Mouse (Mus musculus) adrenal gland, adult 18-20 months (tissue): ENCODE measurements around the gene Tbc1d20. TPM values are rescaled to one million over a fixed set of nuclear protein-coding genes. Genes with fewer than 3 reads are reported as not detected.
A peak's percentile ranks its signal among the peaks of the same experiment; 100 is the strongest.
"Not testable (repeated sequence)": the region's sequence is repeated elsewhere in the genome, so short reads cannot be mapped to it uniquely, and the experiment has no call there.

Experiments used
- DNase-seq, 2 experiments: peaks; one replicate each; pipeline ENCODE4 v3.0.0; 2021 to 2022; ENCODE audit warnings: low spot score in 2 of 2
- total RNA-seq, 2 experiments: library from RNA; stranded (reverse); gene quantifications; 1 replicate in 1 of 2; 2 replicates in 1 of 2; pipeline ENCODE4 v1.2.3; 2021

Gene Tbc1d20
- total RNA-seq, 2 experiments from 2014 or later: 144 to 147 TPM

DNA sequence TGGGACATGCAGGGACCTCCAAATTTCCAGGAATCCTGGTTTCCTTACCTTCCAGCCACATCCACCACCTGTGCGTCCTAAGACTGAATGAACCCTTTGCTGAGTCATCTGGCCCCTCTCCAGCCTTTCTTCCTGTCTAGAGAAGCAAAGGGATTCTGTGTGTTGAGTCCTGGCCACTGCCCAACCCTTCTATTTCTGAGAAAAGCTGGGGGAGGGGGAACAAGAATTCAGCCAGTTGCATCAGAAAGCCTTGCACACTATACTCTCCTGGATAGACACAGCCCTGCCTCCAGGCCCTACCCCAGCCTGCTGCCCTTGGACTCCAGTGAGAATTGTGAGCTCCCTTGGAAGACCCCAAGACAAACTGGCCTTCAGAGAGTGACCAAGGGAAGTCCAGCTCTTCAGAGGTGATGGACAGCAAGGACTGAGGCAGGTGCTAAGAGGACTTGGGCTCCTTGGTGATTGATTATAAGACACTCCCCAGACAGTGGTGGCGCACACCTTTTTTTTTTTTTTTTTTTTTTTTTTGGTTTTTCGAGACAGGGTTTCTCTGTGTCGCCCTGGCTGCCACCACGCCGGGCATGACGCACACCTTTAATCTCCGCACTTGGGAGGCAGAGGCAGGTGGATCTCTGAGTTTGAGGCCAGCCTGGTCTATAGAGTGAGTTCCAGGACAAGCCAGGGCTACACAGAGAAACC, 56.4 kb downstream of the Tbc1d20 start:
- peak in 1 of 2 experiments; percentile 49 for DNase-seq

DNA sequence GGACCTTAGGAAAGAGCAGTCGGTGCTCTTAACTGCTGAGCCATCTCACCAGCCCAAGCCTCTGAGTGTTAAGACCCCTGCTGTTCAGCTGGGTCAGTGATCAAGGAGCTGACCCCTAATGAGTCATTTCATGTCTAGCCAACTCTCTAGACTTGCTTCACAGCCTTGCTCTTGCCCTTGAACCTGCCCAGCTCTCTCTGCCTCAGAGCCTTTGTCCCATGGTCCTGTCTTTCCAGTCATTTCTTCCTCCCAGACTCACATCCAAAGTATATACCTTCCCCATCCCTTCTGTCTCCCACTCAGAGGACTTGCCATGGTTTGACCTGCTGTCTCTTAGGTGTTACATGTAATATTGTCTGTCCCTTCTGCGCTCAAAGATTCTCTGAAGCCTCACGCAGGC, 63.6 kb downstream of the Tbc1d20 start:
- no peak for DNase-seq

DNA sequence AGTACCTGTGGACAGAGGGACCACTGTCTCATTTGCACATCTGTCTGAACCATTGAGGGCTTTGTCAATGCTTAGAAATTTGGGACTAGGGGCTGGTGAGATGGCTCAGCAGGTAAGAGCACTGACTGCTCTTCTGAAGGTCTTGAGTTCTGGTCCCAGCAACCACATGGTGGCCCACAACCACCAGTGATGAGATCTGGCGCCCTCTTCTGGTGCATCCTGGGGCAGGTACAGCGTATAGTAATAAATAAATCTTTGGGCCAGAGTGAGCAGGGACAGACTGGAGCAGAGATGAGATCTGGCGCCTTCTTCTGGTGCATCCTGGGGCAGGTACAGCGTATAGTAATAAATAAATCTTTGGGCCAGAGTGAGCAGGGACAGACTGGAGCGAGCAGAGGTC, 65.3 kb downstream of the Tbc1d20 start:
- DNase-seq: not testable (repeated sequence)

DNA sequence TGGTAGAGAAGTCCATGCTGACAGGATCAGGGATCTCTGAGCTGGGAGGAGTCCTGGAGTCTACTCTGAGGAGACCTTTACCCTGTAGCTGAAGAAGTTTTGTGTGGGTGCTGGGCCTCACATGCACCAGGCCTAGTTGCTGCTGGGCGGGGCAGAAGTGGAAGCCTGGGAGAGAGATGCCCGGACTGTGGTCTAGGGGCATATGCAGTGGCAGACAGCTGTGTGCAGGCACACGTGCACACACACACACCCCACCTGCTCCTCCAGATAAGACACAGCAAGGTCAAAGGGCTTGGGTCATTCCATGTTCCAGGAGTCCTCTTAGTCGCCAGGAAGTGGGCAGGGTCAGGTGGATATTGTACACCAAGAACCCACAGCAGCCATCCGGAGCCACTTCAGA, 66.0 kb downstream of the Tbc1d20 start:
- DNase-seq: no peak

DNA sequence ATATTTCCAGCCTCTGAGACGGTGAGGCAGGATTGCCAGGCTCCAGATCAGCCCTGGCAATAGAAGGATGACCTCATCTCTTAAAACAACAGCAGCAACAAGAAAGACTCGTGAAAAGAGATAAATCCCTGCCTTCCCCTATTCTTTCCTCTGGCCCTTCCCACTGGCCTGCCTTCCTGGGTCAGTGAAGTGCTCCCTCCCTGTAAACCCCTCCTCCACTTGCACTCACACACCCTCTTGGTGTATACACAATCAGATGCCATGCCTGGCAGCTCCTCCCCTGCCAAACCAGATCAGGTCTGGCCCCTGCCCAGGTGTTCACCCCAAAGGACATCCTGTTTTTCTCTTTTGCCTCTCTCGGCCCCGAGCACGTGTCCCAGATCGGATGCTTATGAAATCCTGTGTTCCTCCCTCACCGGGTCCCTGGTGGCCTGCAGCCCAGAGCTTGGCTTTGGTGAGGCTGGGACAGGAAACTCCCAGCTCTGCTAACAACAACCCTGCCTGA, 66.7 kb downstream of the Tbc1d20 start:
- DNase-seq: peak; percentile 29 to 58

DNA sequence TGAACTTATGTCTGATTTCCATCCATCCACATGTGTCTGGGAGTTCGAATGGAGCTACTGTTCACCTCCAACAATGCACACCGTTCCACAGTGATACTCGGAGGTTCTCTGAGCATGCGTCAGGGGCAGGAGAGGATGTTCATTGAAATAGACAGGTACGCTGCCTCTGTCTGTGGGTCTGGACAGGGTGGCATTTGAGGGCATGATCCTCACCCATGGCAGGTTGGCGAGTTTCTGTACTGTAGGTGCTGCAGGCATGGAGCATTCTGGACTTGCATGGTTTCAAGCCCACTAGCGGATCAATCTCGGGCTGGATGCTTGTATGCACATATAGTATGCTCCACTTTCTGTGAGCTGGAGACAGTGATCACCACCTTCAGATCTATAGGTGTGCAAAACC, 67.6 kb downstream of the Tbc1d20 start:
- no peak for DNase-seq

Other genes starting within 250 kb of the Tbc1d20 start
- under 1 TPM; 0.36 to 0.58 TPM for gene Scrt2, start 212.3 kb upstream of the Tbc1d20 start, total RNA-seq
- gene Srxn1, start 188.3 kb upstream of the Tbc1d20 start, total RNA-seq: 100 to 1,000 TPM; 547 to 673 TPM
- 1 to 10 TPM; 1.9 to 4.3 TPM for gene Tcf15, start 150.3 kb upstream of the Tbc1d20 start, total RNA-seq
- gene Csnk2a1, start 67.0 kb upstream of the Tbc1d20 start, total RNA-seq: 10 to 100 TPM; 88.2 to 98.6 TPM
- 100 to 1,000 TPM in 1 of 2 experiments, 10 to 100 TPM in 1; 97.4 to 112 TPM for gene Rbck1, start 38.8 kb downstream of the Tbc1d20 start, total RNA-seq
- gene Trib3, start 50.2 kb downstream of the Tbc1d20 start, total RNA-seq: 10 to 100 TPM in 1 of 2 experiments, 1 to 10 TPM in 1; 4.9 to 12.4 TPM
- gene Nrsn2, start 82.8 kb downstream of the Tbc1d20 start, total RNA-seq: 1 to 10 TPM; 5.8 to 6.7 TPM
- gene Sox12, start 104.2 kb downstream of the Tbc1d20 start, total RNA-seq: 1 to 10 TPM; 3.5 to 7.3 TPM
- gene Zcchc3, start 121.2 kb downstream of the Tbc1d20 start, total RNA-seq: 1 to 10 TPM; 6.8 to 7.8 TPM
- under 1 TPM; 0.36 to 0.74 TPM for gene 6820408C15Rik, start 121.8 kb downstream of the Tbc1d20 start, total RNA-seq
- not detected for gene Defb23, start 170.8 kb downstream of the Tbc1d20 start, total RNA-seq
- not detected for gene Defb20, start 183.2 kb downstream of the Tbc1d20 start, total RNA-seq
- not detected for gene Defb22, start 196.3 kb downstream of the Tbc1d20 start, total RNA-seq
- not detected for gene Defb26, start 217.9 kb downstream of the Tbc1d20 start, total RNA-seq
- not detected for gene Defb28, start 224.4 kb downstream of the Tbc1d20 start, total RNA-seq
- gene Defb29, start 246.3 kb downstream of the Tbc1d20 start, total RNA-seq: not detected